Mouse (Mus musculus) ovary, adult 2 months (tissue): ENCODE results near the gene Ift43. TPM values are rescaled to one million over a fixed set of nuclear protein-coding genes. Genes with fewer than 3 reads are reported as not detected.

Source experiments
- polyA plus RNA-seq: library from polyadenylated mRNA; depleted of rRNA; stranded (reverse); fragments of >200 nt; gene quantifications from 2 replicates; pipeline ENCODE4 v1.2.3, GENCODE M21; 2012; rRNA removed

Ift43 gene
- 34.0 and 39.2 TPM in 2 replicates for polyA plus RNA-seq

GRCm38 (mm10) chr12:86082481-86083012, at the start of gene Ift43:
Gene Ift43 (plus strand): TSS chr12:86082541.

GRCm38 (mm10) chr12:86078553-86079201, 3.7 kb upstream of the Ift43 start, which contains the start of gene Tgfb3:
Gene Tgfb3 (minus strand): TSS chr12:86079041.

Other genes with a start within 250 kb of the Ift43 start
- gene Tgfb3, start 3.5 kb upstream of the Ift43 start, polyA plus RNA-seq = 40.0 and 43.4 TPM in 2 replicates
- gene Gpatch2l, start 159.3 kb downstream of the Ift43 start, polyA plus RNA-seq = 9.4 and 11.6 TPM in 2 replicates